Mouse (Mus musculus) left cerebral cortex, postnatal 4 days (tissue): Measurements from ENCODE around the gene Wfdc15a. TPM values are rescaled to one million over a fixed set of nuclear protein-coding genes. Genes with fewer than 3 reads are reported as not detected.

Source experiments
- DNase-seq: peaks from one replicate; pipeline ENCODE4 v3.0.0-alpha.2; 2022
- intact Hi-C: fragments of 180-260 bp; cut with DNase I; formaldehyde crosslinking; loops from one replicate; pipeline ENCODE4 v1.15.1; 2025
- total RNA-seq, 2 experiments: library from RNA; stranded (reverse); gene quantifications; 2 replicates each; pipeline ENCODE4 v1.2.3; 2021

The Wfdc15a gene
- total RNA-seq, 2 experiments from 2014 or later = not detected

GRCm38 (mm10) chr2:164180124-164180523, 19.8 kb downstream of the Wfdc15a start:
- intact Hi-C loops = no loop called here
- DNase-seq = no peak

GRCm38 (mm10) chr2:164177831-164178230, 22.1 kb downstream of the Wfdc15a start:
- DNase-seq = no peak
- intact Hi-C loops = loop anchor here (10.0 kb wide), 1 partner anchor 167 kb away; no protein-coding TSS in a partner anchor

GRCm38 (mm10) chr2:164175850-164176249, 24.1 kb downstream of the Wfdc15a start:
- intact Hi-C loops = loop anchor here (10.0 kb wide), 1 partner anchor 169 kb away; no protein-coding TSS in a partner anchor
- DNase-seq = no peak

GRCm38 (mm10) chr2:164174649-164175395, 25.1 kb downstream of the Wfdc15a start:
- DNase-seq = no peak
- intact Hi-C loops = loop anchor here (10.0 kb wide), 1 partner anchor 170 kb away; no protein-coding TSS in a partner anchor

- no peak for DNase-seq
- intact Hi-C loops = loop anchor here (10.0 kb wide), 1 partner anchor 171 kb away; no protein-coding TSS in a partner anchor
Measured at GRCm38 (mm10) chr2:164173394-164173793, 26.5 kb downstream of the Wfdc15a start.

- no peak for DNase-seq
- intact Hi-C loops = loop anchor here (10.0 kb wide), 1 partner anchor 174 kb away; no protein-coding TSS in a partner anchor
Measured at GRCm38 (mm10) chr2:164170902-164171301, 29.0 kb downstream of the Wfdc15a start, which contains the start of gene Kcns1. Kcns1 (minus strand) TSS chr2:164171113.

- DNase-seq = no peak
- intact Hi-C loops = loop anchor here (10.0 kb wide), 1 partner anchor 174 kb away; no protein-coding TSS in a partner anchor
Measured at GRCm38 (mm10) chr2:164170326-164170725, 29.6 kb downstream of the Wfdc15a start.

GRCm38 (mm10) chr2:164168571-164168946, 31.4 kb downstream of the Wfdc15a start:
- intact Hi-C loops = no loop called here
- no peak for DNase-seq

GRCm38 (mm10) chr2:164167752-164168570, 32.0 kb downstream of the Wfdc15a start:
- intact Hi-C loops = no loop called here
- no peak for DNase-seq

- intact Hi-C loops = no loop called here
- no peak for DNase-seq
Measured at GRCm38 (mm10) chr2:164164941-164165340, 35.0 kb downstream of the Wfdc15a start.

- DNase-seq = no peak
- intact Hi-C loops = no loop called here
Measured at GRCm38 (mm10) chr2:164161515-164162055, 38.3 kb downstream of the Wfdc15a start.

- intact Hi-C loops = no loop called here
- DNase-seq = no peak
Measured at GRCm38 (mm10) chr2:164158838-164159237, 41.1 kb downstream of the Wfdc15a start.

- DNase-seq = no peak
- intact Hi-C loops = no loop called here
Measured at GRCm38 (mm10) chr2:164156158-164156557, 43.8 kb downstream of the Wfdc15a start.

GRCm38 (mm10) chr2:164154007-164154406, 45.9 kb downstream of the Wfdc15a start:
- intact Hi-C loops = no loop called here
- DNase-seq = no peak

GRCm38 (mm10) chr2:164152341-164152740, 47.6 kb downstream of the Wfdc15a start:
- DNase-seq = no peak
- intact Hi-C loops = no loop called here

GRCm38 (mm10) chr2:164150086-164150760, 49.7 kb downstream of the Wfdc15a start:
- intact Hi-C loops = no loop called here
- DNase-seq = no peak
